Mouse (Mus musculus) cerebellum, adult 11 months (tissue): ENCODE measurements around the gene Mvb12a.
A peak's percentile ranks its signal among the peaks of the same experiment; 100 is the strongest.

Experiments used
- DNase-seq: peaks from one replicate; pipeline ENCODE4 v3.0.0; 2022

Gene Mvb12a

GRCm38 (mm10) chr8:71542632-71543343 lies at the start of gene Mvb12a:
TSS of gene Mvb12a (plus strand) at chr8:71542922.
- peak; percentile 97 for DNase-seq

- peak; percentile 84 for DNase-seq
Observed at GRCm38 (mm10) chr8:71495039-71495438, 47.7 kb upstream of the Mvb12a start.

GRCm38 (mm10) chr8:71495811-71496210 lies 46.9 kb upstream of the Mvb12a start:
- DNase-seq: peak; percentile 26

- DNase-seq: peak; percentile 67
Observed at GRCm38 (mm10) chr8:71496481-71496880, 46.2 kb upstream of the Mvb12a start.

- DNase-seq: peak; percentile 24
Observed at GRCm38 (mm10) chr8:71497077-71497645, 45.6 kb upstream of the Mvb12a start.

GRCm38 (mm10) chr8:71497881-71498501 lies 44.7 kb upstream of the Mvb12a start:
- DNase-seq: peak; percentile 24

GRCm38 (mm10) chr8:71498816-71499690 lies 43.7 kb upstream of the Mvb12a start:
- DNase-seq: no peak

- DNase-seq: no peak
Observed at GRCm38 (mm10) chr8:71504349-71504748, 38.4 kb upstream of the Mvb12a start.

- no peak for DNase-seq
Observed at GRCm38 (mm10) chr8:71505326-71505725, 37.4 kb upstream of the Mvb12a start.

GRCm38 (mm10) chr8:71505979-71506378 lies 36.7 kb upstream of the Mvb12a start:
- DNase-seq: no peak

GRCm38 (mm10) chr8:71507589-71508104 lies 35.1 kb upstream of the Mvb12a start:
- peak; percentile 82 for DNase-seq

GRCm38 (mm10) chr8:71509316-71509715 lies 33.4 kb upstream of the Mvb12a start:
- no peak for DNase-seq

- no peak for DNase-seq
Observed at GRCm38 (mm10) chr8:71511644-71512043, 31.1 kb upstream of the Mvb12a start, which contains the start of gene Plvap. TSS of gene Plvap (minus strand) at chr8:71511752.

GRCm38 (mm10) chr8:71513018-71513754 lies 29.5 kb upstream of the Mvb12a start:
- no peak for DNase-seq

GRCm38 (mm10) chr8:71515043-71515442 lies 27.7 kb upstream of the Mvb12a start:
- no peak for DNase-seq

- DNase-seq: no peak
Observed at GRCm38 (mm10) chr8:71516786-71517185, 25.9 kb upstream of the Mvb12a start.

GRCm38 (mm10) chr8:71519037-71519825 lies 23.5 kb upstream of the Mvb12a start:
- peak; percentile 30 for DNase-seq

GRCm38 (mm10) chr8:71521634-71522033 lies 21.1 kb upstream of the Mvb12a start:
- peak; percentile 88 for DNase-seq

GRCm38 (mm10) chr8:71525226-71526050 lies 17.3 kb upstream of the Mvb12a start, which contains the start of gene Ccdc194:
TSS of gene Ccdc194 (minus strand) at chr8:71525711.
- DNase-seq: no peak

- no peak for DNase-seq
Observed at GRCm38 (mm10) chr8:71526272-71526671, 16.4 kb upstream of the Mvb12a start.
